15 mouse cellular contexts compared by ENCODE assay signal in genomic region chr3:141797372-141797771, GRCm38 (mm10).
"Had no signal": no experiment of that assay in that cellular context is flagged by ENCODE, and none has a peak within 500 bp of the region (broad histone marks: within the 10 kb centered on the region; RNA-seq: fewer than 3 reads in every experiment).

No protein-coding gene starts in this region.

- H3K4me1 ChIP-seq: liver, embryonic 13.5 days; liver, embryonic 15.5 days; megakaryocyte, embryonic 14.5 days; midbrain, embryonic 12.5 days; neural tube, embryonic 12.5 days; stomach, embryonic 15.5 days had no signal

- H3K9me3 ChIP-seq: liver, embryonic 13.5 days; liver, embryonic 15.5 days; megakaryocyte, embryonic 14.5 days; midbrain, embryonic 12.5 days; neural tube, embryonic 12.5 days; stomach, embryonic 15.5 days had no signal

- H3K27ac ChIP-seq: liver, embryonic 13.5 days; liver, embryonic 15.5 days; macrophage; midbrain, embryonic 12.5 days; neural tube, embryonic 12.5 days; stomach, embryonic 15.5 days; stomach, postnatal 0 days had no signal

- DNase-seq: liver, embryonic 13.5 days; liver, postnatal 0 days; midbrain, embryonic 14.5 days; right cerebral cortex, postnatal 14 days; thymus, adult 2 months; thymus, postnatal 25 days; thymus, postnatal 4 days had no signal

- ATAC-seq: liver, postnatal 0 days had no signal

- H3K36me3 ChIP-seq: liver, embryonic 13.5 days; liver, embryonic 15.5 days; midbrain, embryonic 12.5 days; neural tube, embryonic 12.5 days; stomach, embryonic 15.5 days had no signal

- H3K9ac ChIP-seq: liver, embryonic 13.5 days; liver, embryonic 15.5 days; liver, postnatal 0 days; midbrain, embryonic 12.5 days; neural tube, embryonic 12.5 days; stomach, embryonic 15.5 days had no signal

- H3K4me3 ChIP-seq: liver, embryonic 13.5 days; liver, embryonic 15.5 days; megakaryocyte, embryonic 14.5 days; midbrain, embryonic 12.5 days; neural tube, embryonic 12.5 days; stomach, embryonic 15.5 days had no signal

- H3K4me2 ChIP-seq: liver, embryonic 11.5 days; liver, embryonic 13.5 days; liver, embryonic 15.5 days; midbrain, embryonic 12.5 days; neural tube, embryonic 12.5 days; stomach, embryonic 15.5 days had no signal

- H3K27me3 ChIP-seq: liver, embryonic 13.5 days; liver, embryonic 15.5 days; megakaryocyte, embryonic 14.5 days; midbrain, embryonic 12.5 days; neural tube, embryonic 12.5 days; stomach, embryonic 15.5 days had no signal
